16 mouse cellular contexts compared by ENCODE assay signal in genomic region chr12:70599731-70600130, GRCm38 (mm10).
DNase-seq lines count a peak whose midpoint lies in the region; TF ChIP-seq lines count a peak whose summit lies in the region.
"Had no signal": no experiment of that assay in that cellular context is flagged by ENCODE, and none has a peak within 500 bp of the region (broad histone marks: within the 10 kb centered on the region; RNA-seq: fewer than 3 reads in every experiment).

No protein-coding gene starts in this region.

- intact Hi-C loops in gastrocnemius, adult 2 months (cut with DNase I), result loop anchor here (5.0 kb wide), 1 partner anchor 228 kb away; the partner anchor contains the start of gene Frmd6

- H3K9me3 ChIP-seq in E14TG2a.4 (ENCODE audit: low read length), result peaks cover 3% of the 10 kb centered on the region; the same call in 1 of the 2 replicates
- H3K9me3 ChIP-seq: intestine, embryonic 15.5 days had no signal

- no peaks in the 10 kb centered on the region for H3K4me1 ChIP-seq in liver, adult 2 months (ENCODE audit: control insufficient read depth, insufficient read depth, low read length)
- H3K4me1 ChIP-seq in E14TG2a.4 (replicated peaks; ENCODE audit: low read depth, low read length), result 0 out of 2 replicates have a peak, but pooled peaks cover 3% of the 10 kb centered on the region
- H3K4me1 ChIP-seq: heart, embryonic 13.5 days; hindbrain, embryonic 10.5 days; intestine, embryonic 15.5 days had no signal

- H3K9ac ChIP-seq in liver, adult 2 months (ENCODE audit: low read depth, low read length), result no peak overlapping the region
- H3K9ac ChIP-seq: heart, embryonic 13.5 days; intestine, embryonic 15.5 days had no signal

- no peak overlapping the region for H3K4me3 ChIP-seq in gastrocnemius, adult 2 months
- no peak overlapping the region for H3K4me3 ChIP-seq in liver, adult 2 months (ENCODE audit: insufficient read depth, low read depth, low read length)
- no peak overlapping the region for H3K4me3 ChIP-seq in E14TG2a.4 (replicated peaks; ENCODE audit: low read length)
- H3K4me3 ChIP-seq: erythroblast, embryonic 14.5 days; heart, embryonic 13.5 days; hindbrain, embryonic 10.5 days; intestine, embryonic 15.5 days had no signal

- peak; percentile 35 for TF ChIP-seq CTCF in gastrocnemius, adult 2 months (IDR thresholded peaks at IDR 0.05)
- TF ChIP-seq CTCF in liver, adult 2 months (IDR thresholded peaks at IDR 0.05; ENCODE audit: low read depth, low read length), result 0 out of 2 replicates have a peak, but pooled peaks have one; percentile 14
- peak; percentile 35; the same call in 1 of the 2 replicates for TF ChIP-seq CTCF in E14TG2a.4 (conservative IDR thresholded peaks at IDR 0.05; ENCODE audit: low read length)

- H3K27ac ChIP-seq in gastrocnemius, adult 2 months, result peak overlapping the region; percentile 87
- no peak overlapping the region for H3K27ac ChIP-seq in liver, adult 2 months (replicated peaks; ENCODE audit: insufficient read depth, low read depth, low read length)
- H3K27ac ChIP-seq: heart, embryonic 13.5 days; hindbrain, embryonic 10.5 days; intestine, embryonic 15.5 days had no signal

- H3K27me3 ChIP-seq in liver, adult 2 months (ENCODE audit: control insufficient read depth, insufficient read depth, low read length), result no peaks in the 10 kb centered on the region
- H3K27me3 ChIP-seq in E14TG2a.4 (ENCODE audit: insufficient read depth, low read length), result no peaks in the 10 kb centered on the region
- H3K27me3 ChIP-seq: heart, embryonic 13.5 days; intestine, embryonic 15.5 days had no signal

- DNase-seq in gastrocnemius, adult 2 months, result peak; percentile 42
- DNase-seq in gastrocnemius, postnatal 4 days (ENCODE audit: low spot score in 2 of 2), result no peak
- no peak for DNase-seq in liver, adult 2 months (ENCODE audit: extremely low read depth, low read depth, low spot score)
- DNase-seq in liver, result no peak
- peak; percentile 50 for DNase-seq in ZHBTc4 (ENCODE audit: low read depth, low spot score)
- no peak for DNase-seq in thymus, postnatal 10 days (ENCODE audit: low spot score in 2 of 2)
- DNase-seq: cerebellum, postnatal 25 days; gastrocnemius, postnatal 36 days; kidney, postnatal 36 days; left cerebral cortex, postnatal 4 days; thymus, postnatal 25 days had no signal

- no peak for TF ChIP-seq POLR2A in liver, adult 2 months (IDR thresholded peaks at IDR 0.05; ENCODE audit: extremely low read depth, insufficient read depth, low read length)

- WGBS in liver, adult 2 months, result 87% methylated on average over 6 of the region's 6 CpGs

- no peaks in the 10 kb centered on the region for H3K79me2 ChIP-seq in liver, adult 2 months (ENCODE audit: control insufficient read depth, insufficient read depth, low read length)

- H3K36me3 ChIP-seq in liver, adult 2 months (ENCODE audit: control insufficient read depth, insufficient read depth, low read length), result no peaks in the 10 kb centered on the region
- H3K36me3 ChIP-seq in E14TG2a.4 (ENCODE audit: insufficient read depth, low read length), result no peaks in the 10 kb centered on the region
- H3K36me3 ChIP-seq: heart, embryonic 13.5 days; hindbrain, embryonic 10.5 days; intestine, embryonic 15.5 days had no signal

Comparison
In these comparisons a context has a peak if more than half of its experiments do, and no peak if none do; other contexts are left out.
1. DNase-seq: peak in gastrocnemius, adult 2 months (single experiment) and ZHBTc4 (single experiment); none in gastrocnemius, postnatal 4 days (0 of 2), liver, adult 2 months (single experiment), liver (single experiment) and thymus, postnatal 10 days (0 of 2).
2. Peak in every context shown above with its lines, with median percentiles within 50 percentile points of each other: CTCF ChIP-seq.